Mouse (Mus musculus) retina, postnatal 7 days (tissue): ENCODE data around the gene Gm17660.

Experiments used
- DNase-seq: peaks from one replicate; pipeline ENCODE4 v3.0.0-alpha.2; 2012; ENCODE audit warnings: low read depth, low spot score

Gene Gm17660

GRCm38 (mm10) chr5:104080736-104081135, 3.3 kb upstream of the Gm17660 start:
- DNase-seq, result no peak

DNA sequence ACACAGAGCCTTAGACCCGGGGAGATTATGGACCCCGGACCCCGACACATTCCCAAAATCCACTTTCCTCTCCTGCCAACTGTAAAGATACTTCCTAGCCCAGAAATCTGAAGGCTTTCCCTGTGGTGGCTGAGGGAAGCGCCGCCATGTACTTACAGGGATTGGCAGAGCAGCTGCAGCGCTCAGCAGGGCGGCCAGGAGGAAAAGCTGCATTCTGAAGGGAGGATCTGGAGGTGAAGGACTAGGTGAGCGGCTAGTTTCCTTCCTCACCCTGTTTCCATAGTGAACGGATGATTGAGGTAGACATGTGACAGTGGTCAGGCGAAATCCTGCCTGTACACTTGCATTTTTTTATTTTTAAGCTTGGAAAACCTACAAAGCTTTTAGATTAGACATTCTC, 1.0 kb downstream of the Gm17660 start:
- DNase-seq, result no peak

- peak; percentile 58 for DNase-seq
Observed at GRCm38 (mm10) chr5:104074388-104074787, 3.0 kb downstream of the Gm17660 start.

DNA sequence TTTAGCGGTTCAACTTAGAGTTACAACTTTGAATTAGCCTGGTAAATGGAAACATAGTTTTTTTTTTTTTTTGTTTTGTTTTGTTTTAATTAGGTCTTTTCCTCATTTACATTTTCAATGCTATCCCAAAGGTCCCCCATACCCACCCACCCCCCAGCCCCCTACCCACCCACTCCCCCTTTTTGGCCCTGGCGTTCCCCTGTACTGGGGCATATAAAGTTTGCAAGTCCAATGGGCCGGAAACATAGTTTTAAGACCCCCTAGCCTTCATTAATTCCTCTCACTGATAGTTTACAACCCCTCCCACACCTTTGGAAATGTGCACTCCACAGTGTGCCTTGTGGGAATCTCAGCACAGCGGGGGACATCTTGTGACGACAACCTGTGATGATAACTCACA, 3.8 kb downstream of the Gm17660 start:
- DNase-seq, result no peak

GRCm38 (mm10) chr5:104072272-104072886, 5.0 kb downstream of the Gm17660 start:
- DNase-seq, result no peak

GRCm38 (mm10) chr5:104071048-104071447, 6.4 kb downstream of the Gm17660 start:
- no peak for DNase-seq

- no peak for DNase-seq
Observed at GRCm38 (mm10) chr5:104068751-104069150, 8.7 kb downstream of the Gm17660 start.

GRCm38 (mm10) chr5:104062773-104063551, 14.4 kb downstream of the Gm17660 start:
- DNase-seq, result no peak

- DNase-seq, result no peak
Observed at GRCm38 (mm10) chr5:104061936-104062772, 15.3 kb downstream of the Gm17660 start.

GRCm38 (mm10) chr5:104060429-104060828, 17.0 kb downstream of the Gm17660 start:
- DNase-seq, result no peak

GRCm38 (mm10) chr5:104059628-104060027, 17.8 kb downstream of the Gm17660 start:
- DNase-seq, result no peak

DNA sequence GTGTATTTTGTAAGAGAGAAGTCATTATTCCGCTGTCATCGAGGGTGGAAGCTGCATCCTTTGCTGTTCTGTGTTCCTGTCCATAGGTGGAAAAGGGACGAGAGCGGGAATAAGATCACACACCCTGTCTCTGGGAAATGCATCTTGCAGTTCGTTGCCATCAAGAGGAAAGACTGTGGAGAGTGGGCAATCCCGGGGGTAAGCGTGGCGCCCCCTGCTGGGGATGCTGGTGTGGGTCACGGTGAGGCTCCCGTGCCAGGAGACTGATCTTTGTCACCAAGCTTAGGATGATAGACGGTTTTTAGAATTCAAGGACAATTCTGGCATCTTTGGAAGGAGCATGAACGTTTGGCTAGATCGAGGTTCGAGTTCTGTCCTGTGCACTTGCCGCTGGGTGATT, 19.4 kb downstream of the Gm17660 start:
- DNase-seq, result no peak

GRCm38 (mm10) chr5:104056295-104056694, 21.1 kb downstream of the Gm17660 start:
- DNase-seq, result no peak

- no peak for DNase-seq
Observed at GRCm38 (mm10) chr5:104055816-104056215, 21.6 kb downstream of the Gm17660 start.

- no peak for DNase-seq
Observed at GRCm38 (mm10) chr5:104054938-104055337, 22.5 kb downstream of the Gm17660 start.

DNA sequence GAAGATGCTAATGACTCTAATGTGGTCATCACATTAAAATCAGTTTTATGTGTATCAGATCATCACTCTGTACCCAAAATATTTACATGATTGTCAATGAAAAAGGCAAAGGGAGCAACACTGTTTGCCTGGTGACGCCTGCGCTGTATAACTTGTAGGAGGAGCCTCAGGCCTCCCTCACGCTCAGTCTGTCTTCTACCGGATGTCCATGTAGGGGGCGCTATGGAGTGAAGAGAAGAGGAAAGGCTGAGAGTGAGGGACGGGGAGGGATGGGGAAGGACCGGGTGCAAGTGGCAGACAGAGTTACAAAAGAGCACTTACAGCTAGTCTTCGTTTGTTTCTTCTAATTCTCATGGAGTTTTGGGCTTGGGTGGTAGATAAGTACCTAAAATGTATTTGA, 24.5 kb downstream of the Gm17660 start:
- no peak for DNase-seq

- no peak for DNase-seq
Observed at GRCm38 (mm10) chr5:104048139-104048538, 29.3 kb downstream of the Gm17660 start.

- DNase-seq, result no peak
Observed at GRCm38 (mm10) chr5:104047200-104048105, 30.0 kb downstream of the Gm17660 start.

- peak; percentile 94 for DNase-seq
Observed at GRCm38 (mm10) chr5:104046256-104047199, 30.9 kb downstream of the Gm17660 start, which contains the start of gene Nudt9. Gene Nudt9, plus strand, starts transcription at chr5:104046306.

DNA sequence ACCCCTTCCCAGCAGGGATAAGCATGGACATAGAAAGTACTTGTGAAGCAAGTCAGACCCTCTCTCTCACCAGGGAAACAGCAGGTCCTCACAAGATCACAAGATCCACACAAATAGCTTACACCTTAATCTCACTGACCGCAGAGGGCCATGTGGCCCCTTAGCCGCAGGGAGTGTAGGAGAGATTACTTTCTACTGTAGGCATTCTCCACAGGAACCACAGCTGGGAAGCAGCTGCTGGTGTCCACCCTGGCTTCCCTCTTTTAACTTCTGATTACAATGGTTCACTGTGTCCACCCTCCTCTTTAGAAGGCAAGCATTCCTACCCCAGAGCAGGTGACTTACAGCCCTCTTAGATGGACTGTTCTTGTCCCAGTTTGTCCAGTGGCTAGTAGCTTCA, 33.7 kb downstream of the Gm17660 start:
- no peak for DNase-seq
